Mouse (Mus musculus) embryonic fibroblast, embryonic 13.5 days (primary cell): ENCODE results near the gene Sik2.

Source experiments
- CTCF ChIP-seq: IDR thresholded peaks from 2 replicates; pipeline ENCODE4 v1.5.1; 2011; ENCODE audit warnings: mild to moderate bottlenecking, control low read depth, low read length, moderate library complexity, borderline replicate concordance; ENCODE audit not compliant: insufficient read depth
- POLR2A ChIP-seq: IDR thresholded peaks from 2 replicates; pipeline ENCODE4 v1.6.1; 2011; ENCODE audit warnings: low read depth, mild to moderate bottlenecking, control low read depth, low read length, moderate library complexity

- no peak for TF ChIP-seq CTCF
- no peak for TF ChIP-seq POLR2A
Observed at GRCm38 (mm10) chr9:50845081-50845480, 163.8 kb downstream of the Sik2 start, which contains the start of gene Ppp2r1b.
